Mouse (Mus musculus): Measurements from ENCODE around the gene Sema3e.

Sema3e gene

DNA sequence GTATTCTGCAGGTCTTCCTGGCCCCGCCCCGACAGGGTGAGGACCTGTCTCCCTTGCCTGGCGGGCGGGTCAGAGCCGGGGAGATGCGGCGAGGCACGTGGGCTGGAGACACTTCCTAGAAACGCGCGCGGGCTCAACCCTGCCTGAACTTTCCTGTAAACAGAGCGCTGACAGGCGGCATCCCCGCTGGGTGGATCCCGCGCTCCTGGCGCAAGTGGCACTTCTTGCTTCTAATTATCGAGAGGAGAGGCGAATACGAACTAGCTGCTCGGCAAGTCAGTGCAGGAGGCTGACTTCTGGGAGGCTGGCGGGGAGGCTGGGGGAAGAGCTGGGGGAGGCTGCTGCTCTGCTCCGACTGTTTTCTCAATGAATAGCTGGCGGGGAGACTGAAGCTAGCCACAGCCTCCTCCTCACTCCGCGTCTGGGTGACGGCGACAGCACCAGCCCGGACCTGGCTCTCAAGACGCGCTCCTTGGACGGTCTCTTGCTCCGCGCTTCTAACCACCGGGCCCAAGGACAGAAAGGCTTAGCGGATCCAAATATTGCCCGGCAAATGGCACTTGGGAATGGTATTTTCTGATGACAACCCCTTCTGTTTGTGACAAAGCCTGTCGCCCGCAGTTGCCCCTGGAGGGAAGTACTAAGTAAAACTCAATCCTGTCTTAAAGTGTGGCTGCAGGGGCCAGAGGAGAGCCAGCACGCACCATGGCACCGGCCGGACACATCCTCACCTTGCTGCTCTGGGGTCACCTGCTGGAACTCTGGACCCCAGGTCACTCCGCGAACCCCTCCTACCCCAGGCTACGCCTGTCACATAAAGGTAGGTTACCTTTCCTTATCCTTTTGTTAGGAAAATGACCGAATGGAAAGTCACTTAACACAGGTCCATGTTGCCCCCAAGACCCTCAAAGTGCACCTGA lies at the start of gene Sema3e:
Gene Sema3e (plus strand): TSS at position 72 of the 920 bp plus-strand sequence.
- DNase-seq (ENCODE audit: low spot score in 2 of 2), result no peak

GRCm38 (mm10) chr5:13977576-13977975 lies 47.5 kb upstream of the Sema3e start:
- DNase-seq (ENCODE audit: low spot score in 2 of 2), result no peak

GRCm38 (mm10) chr5:13979156-13979555 lies 45.9 kb upstream of the Sema3e start:
- no peak for DNase-seq (ENCODE audit: low spot score in 2 of 2)

- DNase-seq (ENCODE audit: low spot score in 2 of 2), result no peak
Measured at GRCm38 (mm10) chr5:13982417-13983054, 42.5 kb upstream of the Sema3e start.

DNA sequence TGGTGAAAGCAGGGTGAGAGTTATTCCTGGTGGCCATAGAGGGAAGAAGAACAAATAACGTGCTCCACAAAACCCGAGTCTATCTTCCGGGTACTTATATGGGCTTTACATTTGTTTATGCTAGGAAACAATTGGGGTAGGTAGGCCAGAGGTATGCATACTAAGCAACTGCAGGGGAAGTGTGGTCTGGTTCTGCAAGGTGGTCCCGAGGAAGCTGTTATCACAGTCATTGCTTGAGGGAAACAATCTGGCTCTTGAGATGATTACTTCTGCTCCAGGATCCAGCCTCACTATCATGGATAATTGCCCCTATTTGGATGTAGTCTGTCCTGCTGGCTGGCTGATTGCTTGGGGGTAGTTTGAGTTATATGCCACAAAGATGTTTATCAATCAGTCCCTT lies 41.5 kb upstream of the Sema3e start:
- no peak for DNase-seq (ENCODE audit: low spot score in 2 of 2)

DNA sequence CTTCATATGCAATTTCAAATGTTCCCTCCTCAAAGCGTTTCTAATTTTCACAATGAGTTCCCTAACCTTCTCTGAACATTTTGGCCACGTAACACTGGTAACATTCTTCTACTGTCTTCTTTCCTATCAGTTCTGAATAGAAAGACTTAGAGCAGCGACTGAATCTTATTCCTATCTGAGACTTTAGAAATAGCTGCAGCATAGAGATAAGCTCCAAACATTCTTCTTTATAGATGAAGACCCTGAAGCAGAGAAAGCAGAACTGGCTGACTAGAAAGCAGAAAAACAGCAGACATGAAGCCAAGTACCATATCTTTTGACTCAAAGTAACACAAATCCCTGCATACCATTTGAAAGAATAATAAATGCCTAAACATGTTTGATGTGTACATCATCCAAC lies 39.4 kb upstream of the Sema3e start:
- no peak for DNase-seq (ENCODE audit: low spot score in 2 of 2)

GRCm38 (mm10) chr5:13987123-13987522 lies 38.0 kb upstream of the Sema3e start:
- DNase-seq (ENCODE audit: low spot score in 2 of 2), result no peak

GRCm38 (mm10) chr5:13988023-13988422 lies 37.1 kb upstream of the Sema3e start:
- DNase-seq (ENCODE audit: low spot score in 2 of 2), result no peak

GRCm38 (mm10) chr5:13992734-13993396 lies 32.2 kb upstream of the Sema3e start:
- DNase-seq (ENCODE audit: low spot score in 2 of 2), result no peak

- no peak for DNase-seq (ENCODE audit: low spot score in 2 of 2)
Measured at GRCm38 (mm10) chr5:14028341-14028740, 3.3 kb downstream of the Sema3e start.

- DNase-seq (ENCODE audit: low spot score in 2 of 2), result no peak
Measured at GRCm38 (mm10) chr5:14030796-14031195, 5.7 kb downstream of the Sema3e start.

- no peak for DNase-seq (ENCODE audit: low spot score in 2 of 2)
Measured at GRCm38 (mm10) chr5:14032056-14032455, 7.0 kb downstream of the Sema3e start.

DNA sequence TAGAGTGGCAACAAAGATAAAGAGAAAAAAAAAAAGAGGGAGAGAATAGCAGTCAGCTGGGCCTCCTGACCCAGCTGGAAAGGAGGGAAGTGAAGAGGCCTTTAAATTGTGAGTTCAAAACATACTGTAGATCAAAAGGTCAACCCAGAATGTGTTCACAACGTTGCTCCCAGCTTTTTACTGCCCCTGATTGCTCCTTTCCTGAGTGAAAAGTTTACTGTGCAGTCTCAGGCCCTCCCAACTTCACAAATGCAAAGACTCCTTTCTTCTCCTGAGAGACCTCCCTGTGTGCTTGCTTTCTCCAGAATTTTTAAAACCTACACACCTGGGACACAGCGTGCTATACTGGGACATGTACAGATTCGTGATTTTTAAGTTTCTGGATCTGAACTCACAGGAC lies 8.2 kb downstream of the Sema3e start:
- no peak for DNase-seq (ENCODE audit: low spot score in 2 of 2)

- DNase-seq (ENCODE audit: low spot score in 2 of 2), result no peak
Measured at GRCm38 (mm10) chr5:14038813-14039496, 13.9 kb downstream of the Sema3e start.

- no peak for DNase-seq (ENCODE audit: low spot score in 2 of 2)
Measured at GRCm38 (mm10) chr5:14040208-14040607, 15.1 kb downstream of the Sema3e start.

DNA sequence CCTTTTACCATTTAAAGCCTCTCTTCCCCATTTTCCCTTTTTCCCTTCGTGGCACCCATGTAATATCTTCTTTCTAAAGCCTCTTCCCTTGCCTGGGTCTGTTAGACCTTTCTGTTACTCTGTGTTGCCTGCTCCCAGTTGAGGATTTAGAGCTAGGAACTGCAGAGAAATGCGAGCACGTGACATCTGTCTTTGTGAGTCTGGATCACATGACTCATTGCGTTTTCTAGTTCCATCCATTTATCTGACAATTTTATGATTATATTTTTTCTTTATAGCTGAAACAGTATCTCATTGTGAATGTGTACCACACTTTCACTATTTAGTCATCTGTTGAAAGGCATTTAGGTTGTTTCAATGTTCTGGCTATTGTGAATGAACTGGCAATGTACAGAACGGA lies 18.0 kb downstream of the Sema3e start:
- no peak for DNase-seq (ENCODE audit: low spot score in 2 of 2)

DNA sequence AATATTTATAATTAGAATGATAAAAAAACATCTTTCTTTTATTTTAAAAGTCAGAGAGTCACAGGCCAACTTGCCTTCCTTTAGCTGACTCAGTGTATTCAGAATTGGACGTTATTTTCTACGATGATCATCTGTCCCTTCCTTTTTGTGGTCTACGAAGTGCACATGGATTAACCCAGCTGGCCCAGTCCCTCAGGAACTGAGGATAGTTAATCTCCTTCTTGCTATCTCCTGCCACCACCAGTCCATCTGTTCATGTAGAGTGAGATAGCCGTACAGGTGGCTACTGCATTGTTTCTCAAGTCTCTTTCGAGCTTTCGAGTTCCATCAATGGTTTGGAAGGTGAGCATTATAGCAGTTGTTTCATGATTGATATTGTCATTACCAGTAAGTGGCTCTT lies 18.9 kb downstream of the Sema3e start:
- no peak for DNase-seq (ENCODE audit: low spot score in 2 of 2)

- DNase-seq (ENCODE audit: low spot score in 2 of 2), result no peak
Measured at GRCm38 (mm10) chr5:14048660-14049059, 23.6 kb downstream of the Sema3e start.

DNA sequence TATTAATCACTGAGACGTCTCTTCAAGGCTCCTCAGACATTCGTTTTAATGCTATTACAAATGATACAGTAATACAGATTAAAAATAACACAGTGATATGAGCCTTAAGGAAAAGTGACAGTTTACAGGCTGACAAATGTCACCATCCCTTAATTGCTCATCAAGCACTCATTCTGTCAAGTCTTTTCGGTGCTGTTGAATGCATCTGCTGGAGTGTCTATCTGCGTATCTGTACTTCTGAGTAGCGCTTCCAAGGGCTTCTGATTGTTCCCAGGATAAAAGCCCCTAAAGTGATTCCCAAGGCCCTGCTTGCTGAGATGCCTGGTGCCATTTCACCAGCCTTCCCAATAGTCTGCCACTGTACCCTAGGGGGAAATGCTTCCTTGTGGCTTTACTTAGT lies 29.4 kb downstream of the Sema3e start:
- no peak for DNase-seq (ENCODE audit: low spot score in 2 of 2)

GRCm38 (mm10) chr5:14059895-14060553 lies 34.9 kb downstream of the Sema3e start:
- no peak for DNase-seq (ENCODE audit: low spot score in 2 of 2)

DNA sequence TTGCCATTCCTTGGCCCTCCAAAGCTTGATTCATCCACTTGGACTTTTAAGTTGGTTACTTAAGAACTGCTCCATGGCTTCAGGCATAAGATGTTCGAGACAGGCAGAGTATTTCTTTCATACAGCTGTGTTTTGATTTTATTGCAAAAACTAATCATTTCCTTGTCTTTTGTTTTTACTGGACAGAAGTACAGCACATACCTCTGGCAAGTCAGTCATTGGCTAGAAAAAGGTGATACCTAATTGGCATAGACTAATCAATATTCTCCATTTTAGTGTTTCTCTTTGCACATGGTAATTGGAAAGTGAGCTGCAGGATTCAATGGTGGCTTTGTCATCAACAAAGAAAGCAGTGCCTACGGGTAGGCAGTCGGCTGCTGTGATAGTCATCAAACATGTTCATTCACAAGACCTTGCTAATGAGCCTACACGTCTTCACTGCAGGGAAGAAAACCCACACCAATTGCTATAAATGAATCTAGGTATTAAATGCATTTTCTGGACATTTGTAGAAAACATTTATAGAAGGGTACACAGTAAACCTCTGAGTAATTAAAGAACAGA lies 37.9 kb downstream of the Sema3e start:
- no peak for DNase-seq (ENCODE audit: low spot score in 2 of 2)
